Mouse (Mus musculus) forebrain, postnatal 0 days (tissue): Measurements from ENCODE around the gene Tbcel. TPM values are rescaled to one million over a fixed set of nuclear protein-coding genes. Genes with fewer than 3 reads are reported as not detected.

Experiments
- ATAC-seq: fragments of 200-750 bp; cut with Nextera tagmentation; 2 replicates; pipeline ENCODE4 v1.8.0; 2017; ENCODE audit warnings: mild to moderate bottlenecking, moderate library complexity
- DNase-seq: peaks from one replicate; pipeline ENCODE4 v3.0.0-alpha.2; 2015
- H3K27ac ChIP-seq: fragments of 300-500 bp; sonication (generic); 2 replicates; pipeline ENCODE4 v1.5.1; 2014; ENCODE audit warnings: low read depth, mild to moderate bottlenecking, antibody characterized with exemption, low read length, moderate library complexity, mixed read lengths
- H3K27me3 ChIP-seq: fragments of 300-500 bp; sonication (generic); 2 replicates; pipeline ENCODE4 v1.6.1; 2014; ENCODE audit warnings: mild to moderate bottlenecking, low read length, mixed read lengths; ENCODE audit not compliant: insufficient read depth
- H3K36me3 ChIP-seq: fragments of 300-500 bp; sonication (generic); 2 replicates; pipeline ENCODE4 v1.6.1; 2014; ENCODE audit warnings: mild to moderate bottlenecking, moderate library complexity; ENCODE audit not compliant: insufficient read depth
- H3K4me1 ChIP-seq: fragments of 300-500 bp; sonication (generic); 2 replicates; pipeline ENCODE4 v1.6.1; 2014; ENCODE audit warnings: antibody characterized with exemption; ENCODE audit not compliant: insufficient read depth
- H3K4me2 ChIP-seq: fragments of 300-500 bp; sonication (generic); 2 replicates; pipeline ENCODE4 v1.6.1; 2014; ENCODE audit warnings: low read depth, mild to moderate bottlenecking, moderate library complexity
- H3K4me3 ChIP-seq: fragments of 300-500 bp; sonication (generic); 2 replicates; pipeline ENCODE4 v1.5.1; 2014; ENCODE audit warnings: low read depth, low read length, mixed read lengths
- H3K9ac ChIP-seq: fragments of 300-500 bp; sonication (generic); 2 replicates; pipeline ENCODE4 v1.6.1; 2014; ENCODE audit warnings: mild to moderate bottlenecking
- H3K9me3 ChIP-seq: fragments of 300-500 bp; sonication (generic); 2 replicates; pipeline ENCODE4 v1.6.1; 2016; ENCODE audit warnings: low read length
- CTCF ChIP-seq: sonication (generic); IDR thresholded peaks from 2 replicates; pipeline ENCODE4 v1.5.1; 2016; ENCODE audit warnings: antibody characterized with exemption, control low read depth, low read depth
- WGBS: fragments of 180-500 bp; shearing (Covaris S2); extraction: QIAGEN DNeasy Blood & Tissue Kit; methylation state at CpG from one replicate; pipeline ENCODE4 v1.1.7; 2014; 5-methylcytosine and 5-hydroxymethylcytosine counted together
- polyA plus RNA-seq: library from polyadenylated mRNA; unstranded; fragments of >200 nt; fragmentation: Nextera tagmentation; extraction: Ambion mirVana; gene quantifications from 2 replicates; pipeline ENCODE4 v1.2.1, GENCODE M21; 2015
- total RNA-seq: library from RNA; depleted of rRNA; stranded (reverse); fragments of >200 nt; gene quantifications from 2 replicates; pipeline ENCODE4 v1.2.3, GENCODE M21; 2014

Tbcel gene
- total and polyA plus RNA-seq, 2 experiments from 2014 or later: 3.2 to 24.8 TPM

DNA sequence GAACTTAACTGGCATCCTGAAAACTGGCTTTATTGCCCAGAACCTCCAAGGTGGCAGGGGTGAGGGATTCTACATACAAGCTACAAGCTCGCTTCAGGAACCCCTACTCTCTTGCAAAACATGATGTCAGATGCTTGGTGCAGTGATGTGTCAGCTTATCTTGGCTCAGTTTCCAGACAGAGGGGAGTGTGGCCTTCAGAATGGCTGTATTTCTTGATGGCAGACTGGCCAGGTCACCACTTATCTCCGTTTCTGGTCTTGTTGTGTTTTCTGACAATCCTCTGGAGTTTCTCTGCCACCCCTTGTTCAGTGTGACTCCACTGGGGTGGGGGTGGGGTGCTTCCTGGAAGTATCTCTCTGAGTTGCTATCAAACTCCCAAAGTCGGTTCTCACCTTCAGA, 24.3 kb upstream of the Tbcel start:
- H3K4me1 ChIP-seq: peaks cover 19% of the 10 kb centered on the region; the same call in 1 of the 2 replicates
- H3K36me3 ChIP-seq: no peaks in the 10 kb centered on the region
- no peaks in the 10 kb centered on the region for H3K27me3 ChIP-seq
- H3K9me3 ChIP-seq: no peaks in the 10 kb centered on the region
- ATAC-seq: no peak
- no peak overlapping the region for H3K9ac ChIP-seq
- 51% methylated on average over 3 of the region's 3 CpGs for WGBS
- H3K4me3 ChIP-seq: no peak overlapping the region
- no peak for TF ChIP-seq CTCF
- H3K27ac ChIP-seq: 0 out of 2 replicates have a peak overlapping the region, but pooled peaks have one; percentile 21
- no peak overlapping the region for H3K4me2 ChIP-seq
- no peak for DNase-seq

DNA sequence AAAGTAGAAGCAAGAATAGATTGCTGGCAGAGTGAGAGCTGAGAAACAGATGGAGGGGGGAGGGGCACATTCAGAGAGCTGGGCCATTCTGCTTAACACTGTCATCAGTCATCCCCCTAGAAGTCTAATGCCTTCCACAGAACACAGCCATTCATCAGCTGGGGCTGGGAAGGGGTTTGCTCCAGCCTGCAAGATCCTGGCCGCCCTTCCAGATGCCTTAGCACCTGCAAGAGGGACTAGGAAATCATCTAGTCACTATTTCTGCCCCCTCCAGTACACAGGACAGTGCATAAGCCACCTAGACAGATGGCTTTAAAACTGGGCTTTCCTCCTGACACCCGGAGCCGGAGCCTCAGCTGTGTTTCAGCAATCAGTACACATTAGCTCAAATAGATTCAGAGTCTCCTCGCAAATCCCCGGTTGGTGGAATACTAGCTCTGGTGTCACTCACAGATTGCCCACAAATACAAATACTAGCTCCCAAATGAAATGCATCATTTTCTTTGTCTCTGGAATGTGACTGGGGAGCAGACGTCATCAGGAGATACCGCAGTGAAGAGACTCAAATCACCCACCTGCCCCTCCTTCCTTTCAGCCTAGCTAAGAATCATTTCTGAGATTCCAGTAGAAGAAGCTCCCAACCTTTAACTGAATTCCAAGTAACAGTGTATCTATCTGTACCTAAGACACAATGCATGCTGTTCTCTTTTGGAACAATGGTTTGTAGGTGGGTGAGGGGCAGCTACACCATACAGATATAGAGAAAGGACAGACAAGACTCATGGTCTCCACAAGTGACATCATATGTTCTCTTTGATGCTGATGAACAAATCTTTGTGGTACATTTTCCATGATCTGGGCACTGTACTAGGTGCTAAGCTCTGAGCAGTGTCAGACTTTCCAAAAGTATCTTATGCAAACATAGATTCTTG, 22.9 kb upstream of the Tbcel start:
- no peaks in the 10 kb centered on the region for H3K9me3 ChIP-seq
- no peak overlapping the region for H3K9ac ChIP-seq
- 38% methylated on average over 7 of the region's 7 CpGs for WGBS
- H3K27ac ChIP-seq: peak overlapping the region; percentile 84
- no peak overlapping the region for H3K4me3 ChIP-seq
- TF ChIP-seq CTCF: no peak
- DNase-seq (peak; percentile 82), ATAC-seq (peak; percentile 89)
- no peaks in the 10 kb centered on the region for H3K36me3 ChIP-seq
- H3K4me1 ChIP-seq: peaks cover 19% of the 10 kb centered on the region; the same call in 1 of the 2 replicates
- H3K27me3 ChIP-seq: no peaks in the 10 kb centered on the region
- no peak overlapping the region for H3K4me2 ChIP-seq

DNA sequence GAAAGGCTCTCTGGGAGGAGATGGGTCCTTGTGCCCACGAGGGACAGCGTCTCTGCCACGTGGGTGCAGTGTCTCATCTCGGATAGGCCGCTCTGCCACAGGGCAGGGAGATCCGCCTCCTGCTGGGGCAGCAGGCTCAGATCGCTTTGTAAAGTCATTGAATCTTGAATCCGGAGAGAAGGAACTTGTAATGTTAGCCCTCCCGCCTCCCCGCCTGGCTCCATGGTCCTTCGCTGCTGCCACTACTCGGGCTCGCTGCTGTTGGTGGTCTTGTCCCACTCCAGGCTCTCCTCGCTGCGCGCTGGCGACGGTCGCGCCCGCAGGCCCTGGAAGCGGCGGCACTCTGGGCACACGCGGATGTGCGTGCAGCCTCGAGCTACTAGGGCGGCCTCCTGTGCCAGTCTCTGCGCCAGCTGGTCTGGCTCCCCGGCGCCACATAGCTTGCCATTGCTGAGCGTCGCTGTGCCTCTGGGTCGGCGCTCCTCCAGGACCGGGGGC, 13.0 kb upstream of the Tbcel start:
- peak overlapping the region; percentile 46 for H3K9ac ChIP-seq
- WGBS: 3% methylated on average over 36 of the region's 36 CpGs

DNA sequence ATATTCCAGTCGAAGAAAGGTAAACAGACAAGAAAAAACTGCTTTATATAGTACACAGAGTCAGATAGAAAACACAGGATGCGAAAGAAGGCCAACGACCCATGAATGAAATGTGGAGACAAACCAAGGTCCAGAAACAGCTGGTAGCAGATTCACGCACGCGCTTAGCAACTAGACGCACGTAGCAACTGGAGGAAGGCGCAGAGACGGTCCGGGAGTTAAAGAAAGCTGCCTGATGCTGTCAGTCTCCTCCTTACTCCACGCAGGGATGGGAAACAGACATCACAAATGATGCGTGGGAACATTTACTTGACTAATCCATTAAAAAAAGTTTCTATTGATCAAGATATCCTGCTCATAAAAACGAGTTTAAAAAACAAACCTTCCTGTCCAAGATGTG, 10.6 kb upstream of the Tbcel start:
- 57% methylated on average over 14 of the region's 14 CpGs for WGBS
- H3K27ac ChIP-seq: no peak overlapping the region
- H3K36me3 ChIP-seq: no peaks in the 10 kb centered on the region
- H3K27me3 ChIP-seq: no peaks in the 10 kb centered on the region
- no peak overlapping the region for H3K4me2 ChIP-seq
- no peak for DNase-seq
- no peak for ATAC-seq
- 0 out of 2 replicates have a peak, but pooled peaks cover 12% of the 10 kb centered on the region for H3K4me1 ChIP-seq
- no peak overlapping the region for H3K9ac ChIP-seq
- no peaks in the 10 kb centered on the region for H3K9me3 ChIP-seq
- H3K4me3 ChIP-seq: no peak overlapping the region
- no peak for TF ChIP-seq CTCF

More for the DNA sequence above, 13.0 kb upstream of the Tbcel start:
- no peaks in the 10 kb centered on the region for H3K36me3 ChIP-seq
- 0 out of 2 replicates have a peak, but pooled peaks cover 9% of the 10 kb centered on the region for H3K4me1 ChIP-seq
- DNase-seq (peak; percentile 80), ATAC-seq (peak; percentile 94)
- peak overlapping the region; percentile 65 for H3K4me2 ChIP-seq
- peak; percentile 47 for TF ChIP-seq CTCF
- H3K4me3 ChIP-seq: peak overlapping the region; percentile 28
- H3K27ac ChIP-seq: peak overlapping the region; percentile 70
- H3K9me3 ChIP-seq: no peaks in the 10 kb centered on the region
- H3K27me3 ChIP-seq: no peaks in the 10 kb centered on the region

DNA sequence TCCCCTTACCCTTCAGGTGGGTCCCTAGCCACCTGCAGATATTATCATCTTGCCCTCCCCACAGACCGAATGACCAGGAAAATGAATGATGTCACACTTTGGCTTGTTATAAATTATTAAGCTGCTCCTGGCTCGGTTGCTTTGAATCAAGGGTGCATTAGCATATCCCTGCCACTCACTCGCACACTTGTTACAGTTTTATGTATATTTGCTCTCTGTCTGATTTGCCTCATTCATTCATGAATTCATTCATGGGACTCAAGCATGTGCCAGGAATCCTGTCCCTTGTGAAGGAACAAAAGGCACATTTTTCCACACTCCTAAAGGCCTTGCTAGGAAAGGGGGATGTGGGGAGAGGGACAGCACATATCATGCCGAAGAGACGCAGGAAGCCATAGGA, 5.5 kb upstream of the Tbcel start:
- Histone ChIP-seq H3K9ac (no peak overlapping the region), H3K36me3 (no peaks in the 10 kb centered on the region), H3K27me3 (no peaks in the 10 kb centered on the region), H3K27ac (peak overlapping the region; percentile 22; the same call in 1 of the 2 replicates), H3K4me1 (0 out of 2 replicates have a peak, but pooled peaks cover 6% of the 10 kb centered on the region), H3K4me3 (no peak overlapping the region), H3K9me3 (no peaks in the 10 kb centered on the region), H3K4me2 (no peak overlapping the region)
- DNase-seq (no peak), ATAC-seq (peak; percentile 77)
- no peak for TF ChIP-seq CTCF
- 12% methylated on average over 5 of the region's 5 CpGs for WGBS

DNA sequence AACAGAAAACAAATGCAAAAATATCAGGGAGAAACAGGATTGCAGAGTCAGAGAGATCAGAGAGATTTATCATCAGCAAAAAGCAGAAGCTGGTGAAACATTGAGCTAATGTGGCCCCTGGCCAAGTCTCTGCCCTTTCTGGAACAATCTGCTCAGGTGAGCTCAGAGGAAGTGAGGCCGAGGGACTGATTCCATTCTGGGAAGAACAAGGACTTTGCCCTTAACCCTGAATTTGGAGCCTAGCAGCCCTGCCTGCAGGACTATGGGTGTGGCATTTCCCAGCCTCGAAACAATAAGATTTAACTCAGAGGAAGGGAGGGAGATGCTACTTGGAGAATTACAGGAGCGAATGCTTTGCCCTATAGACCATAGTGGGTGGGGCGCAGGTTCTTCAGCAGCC, 4.7 kb upstream of the Tbcel start:
- H3K27me3 ChIP-seq: no peaks in the 10 kb centered on the region
- 82% methylated on average over 4 of the region's 4 CpGs for WGBS
- no peak for DNase-seq

DNA sequence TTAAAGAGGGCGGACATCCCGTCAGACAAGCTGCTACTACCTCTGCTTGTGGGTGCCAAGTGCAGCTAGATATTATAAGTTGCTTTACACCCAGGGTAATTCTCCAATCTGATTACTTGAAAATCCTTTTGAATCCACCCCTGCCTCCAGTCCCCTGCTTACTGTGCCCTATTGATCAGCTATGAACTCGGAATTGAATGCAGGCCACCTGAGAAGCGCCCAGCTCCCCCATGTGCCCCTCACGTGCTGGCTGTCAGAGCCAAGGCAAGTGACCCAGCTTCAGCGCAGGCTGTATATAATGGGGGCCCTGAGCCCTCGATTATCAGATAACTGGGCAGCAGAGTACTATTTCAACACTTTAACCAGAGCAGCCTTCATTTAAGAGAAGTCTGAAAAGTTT, 626 bp upstream of the Tbcel start:
- 0 out of 2 replicates have a peak, but pooled peaks cover 4% of the 10 kb centered on the region for H3K4me1 ChIP-seq
- TF ChIP-seq CTCF: no peak
- ATAC-seq (no peak), DNase-seq (no peak)
- no peak overlapping the region for H3K9ac ChIP-seq
- H3K9me3 ChIP-seq: no peaks in the 10 kb centered on the region
- 46% methylated on average over 7 of the region's 7 CpGs for WGBS
- H3K4me3 ChIP-seq: no peak overlapping the region
- no peaks in the 10 kb centered on the region for H3K27me3 ChIP-seq
- no peaks in the 10 kb centered on the region for H3K36me3 ChIP-seq
- H3K4me2 ChIP-seq: no peak overlapping the region
- H3K27ac ChIP-seq: no peak overlapping the region

More for the DNA sequence above, 4.7 kb upstream of the Tbcel start:
- H3K9ac ChIP-seq: no peak overlapping the region
- H3K4me1 ChIP-seq: 0 out of 2 replicates have a peak, but pooled peaks cover 6% of the 10 kb centered on the region
- no peak for ATAC-seq
- H3K27ac ChIP-seq: no peak overlapping the region
- H3K4me2 ChIP-seq: no peak overlapping the region
- no peak for TF ChIP-seq CTCF
- H3K9me3 ChIP-seq: no peaks in the 10 kb centered on the region
- no peaks in the 10 kb centered on the region for H3K36me3 ChIP-seq
- no peak overlapping the region for H3K4me3 ChIP-seq
